Mouse (Mus musculus) brain, embryonic 14.5 days (tissue): ENCODE data around the gene Fbxo4. TPM values are rescaled to one million over a fixed set of nuclear protein-coding genes. Genes with fewer than 3 reads are reported as not detected.

Experiments
- DNase-seq: peaks from one replicate; pipeline ENCODE4 v3.0.0-alpha.2; 2011; ENCODE audit warnings: low read depth
- CTCF ChIP-seq: fragments of 200-500 bp; IDR thresholded peaks from 2 replicates; pipeline ENCODE4 v1.5.1; 2012; ENCODE audit warnings: inconsistent platforms, mild to moderate bottlenecking, moderate library complexity, borderline replicate concordance; ENCODE audit not compliant: insufficient read depth, insufficient read length; ENCODE audit errors: extremely low read depth
- POLR2A ChIP-seq: fragments of 200-500 bp; IDR thresholded peaks from 2 replicates; pipeline ENCODE4 v1.6.1; 2012; ENCODE audit warnings: mild to moderate bottlenecking, inconsistent platforms, borderline replicate concordance; ENCODE audit not compliant: poor library complexity, insufficient read depth, insufficient read length, severe bottlenecking; ENCODE audit errors: extremely low read depth
- polyA plus RNA-seq: library from polyadenylated mRNA; depleted of rRNA; stranded (reverse); fragments of >200 nt; gene quantifications from 2 replicates; pipeline ENCODE4 v1.2.3, GENCODE M21; 2012; rRNA removed

Gene Fbxo4
- polyA plus RNA-seq, result 8.0 and 8.3 TPM in 2 replicates

DNA sequence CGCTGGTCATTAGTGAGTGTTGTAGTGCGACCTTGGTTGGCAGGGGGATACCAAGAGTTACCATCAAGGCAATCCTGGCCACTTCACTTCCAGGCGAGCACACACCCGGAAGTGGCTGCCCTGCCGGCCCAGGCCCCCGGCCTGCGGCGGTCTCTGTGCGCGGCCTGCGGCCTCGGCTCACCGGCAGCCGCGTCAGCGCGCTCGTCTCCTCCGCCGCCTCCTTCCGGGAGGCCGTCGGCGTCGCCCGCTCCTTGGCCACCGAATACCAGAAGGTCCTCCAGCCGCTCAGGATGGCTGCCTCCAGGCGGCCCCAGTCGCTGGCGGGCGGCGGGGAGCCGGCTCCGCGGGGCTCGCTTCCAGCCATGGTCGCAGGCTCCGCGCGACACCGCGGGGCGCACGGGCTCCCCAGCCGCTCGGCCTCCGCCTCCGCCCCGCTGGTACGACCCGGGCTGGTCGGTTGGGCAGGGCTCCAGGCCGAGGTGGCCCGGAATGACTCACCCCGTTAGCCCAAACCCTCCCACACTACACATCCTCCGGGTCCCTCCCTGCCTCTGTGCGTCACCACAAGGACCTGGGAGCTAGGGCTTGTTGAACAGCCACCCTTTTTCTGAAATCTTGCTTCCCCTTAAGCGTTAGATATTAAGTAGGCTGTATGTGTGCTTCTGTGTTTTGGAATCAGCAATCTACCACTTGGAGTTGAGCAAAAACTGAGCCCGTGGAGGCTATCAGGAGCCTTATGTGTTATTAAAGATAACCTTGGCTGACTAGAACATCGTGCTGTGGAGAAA is at the start of gene Fbxo4:
Gene Fbxo4 (minus strand): TSS at position 513 of the 788 bp plus-strand sequence.
- TF ChIP-seq POLR2A, result peak; percentile 61
- no peak for TF ChIP-seq CTCF

DNA sequence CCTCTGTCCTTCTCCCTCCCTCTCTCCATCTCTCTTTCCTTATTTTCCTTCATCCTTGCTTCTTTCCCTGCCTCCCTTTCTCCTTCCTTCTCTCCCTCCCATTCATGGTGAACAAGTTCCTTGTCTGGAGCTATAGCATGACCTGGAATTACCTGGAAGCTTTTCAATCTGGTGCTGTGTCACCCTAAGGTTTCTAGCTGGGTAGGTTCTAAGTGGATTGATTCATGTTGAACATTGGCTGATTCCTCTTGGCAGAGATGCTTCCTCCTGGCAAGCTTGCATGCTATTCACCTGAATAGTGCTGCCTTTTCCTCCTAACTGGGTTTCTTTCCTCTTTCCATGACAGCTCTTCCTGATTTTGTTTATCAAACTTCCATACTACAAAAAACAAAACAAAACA is 49.6 kb upstream of the Fbxo4 start:
- DNase-seq, result no peak

More for the DNA sequence above, at the start of gene Fbxo4:
- peak; percentile 74 for DNase-seq

DNA sequence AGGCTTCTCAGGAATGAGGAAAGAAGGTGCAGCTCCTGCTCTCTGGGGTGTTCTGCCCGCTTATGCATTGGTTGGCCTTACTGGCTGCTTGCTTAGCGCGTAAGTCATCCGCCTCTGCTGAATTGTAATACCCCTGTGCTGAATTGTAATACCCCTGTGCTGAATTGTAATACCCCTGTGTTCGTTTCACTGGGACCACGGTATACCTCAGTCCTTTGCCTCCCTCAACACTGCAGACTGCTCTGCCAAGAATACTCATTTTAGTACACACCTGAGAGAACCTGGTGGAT is 49.0 kb upstream of the Fbxo4 start:
- DNase-seq, result no peak
- TF ChIP-seq POLR2A (no peak), CTCF (no peak)

More for the DNA sequence above, 49.6 kb upstream of the Fbxo4 start:
- TF ChIP-seq POLR2A, result no peak
- no peak for TF ChIP-seq CTCF

DNA sequence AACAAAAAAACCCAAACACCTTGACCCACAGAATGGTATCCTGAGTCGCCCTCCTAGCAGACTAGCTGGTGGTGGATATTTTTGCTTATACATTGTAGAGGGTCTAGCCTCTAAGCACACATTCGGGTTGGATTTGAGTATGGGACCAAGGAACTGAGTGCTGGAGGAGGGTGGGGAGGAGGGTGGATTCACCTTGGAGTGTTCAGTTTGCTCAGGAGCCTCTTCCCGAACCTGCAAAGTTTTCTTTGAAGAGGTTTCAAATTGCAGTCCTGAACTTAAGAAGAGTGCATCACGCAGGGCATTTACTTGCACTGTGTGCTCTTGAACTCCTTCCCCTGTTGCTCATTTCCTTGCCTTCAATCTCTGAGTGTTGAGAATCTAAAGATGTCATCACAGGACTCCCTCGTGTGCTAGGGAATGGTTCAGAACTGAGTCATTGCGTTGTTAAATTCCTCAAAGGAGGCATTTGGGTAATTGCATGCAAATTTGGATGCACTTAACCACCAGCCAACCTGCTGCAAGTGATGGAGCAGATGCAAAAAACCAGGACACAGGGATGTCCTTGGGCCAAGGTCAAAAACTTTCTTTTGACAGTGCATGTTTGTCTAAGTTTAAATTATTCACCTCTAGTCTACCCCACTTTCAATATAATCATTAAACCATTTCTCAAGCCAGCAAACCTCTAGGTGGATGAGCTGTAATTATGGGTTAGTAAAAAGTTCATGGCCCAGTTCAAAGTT is 48.5 kb upstream of the Fbxo4 start:
- DNase-seq, result no peak
- TF ChIP-seq CTCF (no peak), POLR2A (no peak)

DNA sequence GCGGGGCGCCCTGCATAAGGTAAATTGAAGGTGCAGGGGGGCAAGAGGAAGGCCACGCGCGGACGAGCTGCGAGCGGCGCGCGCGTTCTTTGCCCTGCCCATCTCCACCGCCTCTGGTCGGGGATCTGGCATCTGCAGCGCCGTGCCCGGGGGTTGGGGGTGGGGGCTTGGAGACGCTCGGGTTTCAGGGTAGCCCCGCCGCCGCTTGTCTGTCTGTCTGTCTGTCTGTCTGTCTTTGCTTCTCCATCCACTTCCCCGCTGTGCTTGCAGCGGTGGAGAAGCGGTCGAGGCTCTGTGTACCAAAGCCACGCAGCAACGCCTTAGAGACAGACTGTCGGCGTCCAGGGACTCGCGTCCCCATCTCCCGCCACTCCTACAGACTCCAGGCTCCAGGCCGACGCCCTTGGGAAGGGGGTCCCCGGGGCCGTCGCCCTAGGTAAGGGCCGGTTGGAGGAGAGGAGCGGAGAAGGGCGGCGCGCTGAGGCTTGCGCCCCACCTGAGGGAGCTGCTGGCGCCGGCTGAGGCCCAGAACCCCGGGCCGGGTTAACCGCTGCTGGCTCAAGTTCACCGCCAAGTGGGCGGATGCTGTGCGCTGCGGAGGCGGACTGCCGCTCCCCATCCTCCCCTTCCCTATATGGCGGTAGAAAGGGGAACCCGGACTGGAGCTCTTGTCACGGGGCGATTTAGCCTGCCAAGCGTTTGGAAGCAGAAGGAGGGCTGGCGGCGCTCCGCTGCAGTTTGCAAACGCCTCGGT is 47.6 kb upstream of the Fbxo4 start:
- peak; percentile 93 for DNase-seq
- TF ChIP-seq POLR2A (peak; percentile 71; the same call in 1 of the 2 replicates), CTCF (no peak)

DNA sequence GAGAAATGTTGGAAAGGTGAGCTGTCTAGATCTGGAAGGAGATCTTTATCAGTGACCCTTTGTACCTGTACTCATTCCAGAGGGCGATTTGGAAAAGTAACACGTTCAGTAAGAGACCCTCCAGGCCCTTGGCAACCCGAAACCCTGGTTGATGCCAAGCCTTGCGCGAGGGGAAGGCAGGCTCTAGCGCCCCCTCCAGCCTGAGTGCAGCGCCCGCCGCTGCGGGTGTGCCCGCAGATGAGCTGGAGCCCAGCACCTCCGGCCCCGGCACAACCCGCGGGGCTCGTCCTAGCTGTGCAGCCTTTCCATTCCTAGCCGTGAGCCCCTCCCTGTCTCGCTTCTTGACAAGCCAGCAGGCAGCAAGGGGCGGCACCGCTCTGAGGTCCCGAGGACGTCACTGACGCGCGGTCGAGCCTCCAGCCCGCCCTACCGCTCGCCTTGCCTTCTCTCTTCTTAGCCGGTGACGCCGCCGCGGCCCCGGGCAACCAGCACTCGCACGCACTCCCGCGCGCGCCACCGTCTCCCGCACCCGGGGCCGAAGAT is 46.9 kb upstream of the Fbxo4 start, which contains the start of gene Oxct1:
Gene Oxct1 (plus strand): TSS at position 153 of the 543 bp plus-strand sequence.
- peak; percentile 97 for DNase-seq
- TF ChIP-seq POLR2A (0 out of 2 replicates have a peak, but pooled peaks have one; percentile 65), CTCF (peak; percentile 61)

DNA sequence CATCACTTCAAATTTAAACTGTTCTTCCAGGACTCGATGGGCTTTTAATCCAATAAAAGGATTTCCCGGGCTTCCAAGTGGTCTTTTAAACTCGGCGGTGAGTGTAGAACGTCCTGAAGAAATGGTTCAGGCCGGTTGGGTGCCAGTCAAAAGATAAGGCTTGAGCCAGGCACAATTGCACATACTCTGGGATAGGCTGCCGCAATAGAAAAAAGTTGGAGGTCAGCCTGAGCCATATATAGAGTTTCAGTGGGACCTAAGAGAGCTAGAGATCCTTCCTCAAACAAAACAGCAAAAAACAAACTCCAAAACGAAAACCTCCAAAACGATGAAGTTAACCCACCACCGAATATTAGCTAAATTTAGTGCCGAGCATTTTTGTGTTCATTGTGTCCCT is 46.1 kb upstream of the Fbxo4 start:
- no peak for TF ChIP-seq CTCF
- no peak for TF ChIP-seq POLR2A
- DNase-seq, result no peak

DNA sequence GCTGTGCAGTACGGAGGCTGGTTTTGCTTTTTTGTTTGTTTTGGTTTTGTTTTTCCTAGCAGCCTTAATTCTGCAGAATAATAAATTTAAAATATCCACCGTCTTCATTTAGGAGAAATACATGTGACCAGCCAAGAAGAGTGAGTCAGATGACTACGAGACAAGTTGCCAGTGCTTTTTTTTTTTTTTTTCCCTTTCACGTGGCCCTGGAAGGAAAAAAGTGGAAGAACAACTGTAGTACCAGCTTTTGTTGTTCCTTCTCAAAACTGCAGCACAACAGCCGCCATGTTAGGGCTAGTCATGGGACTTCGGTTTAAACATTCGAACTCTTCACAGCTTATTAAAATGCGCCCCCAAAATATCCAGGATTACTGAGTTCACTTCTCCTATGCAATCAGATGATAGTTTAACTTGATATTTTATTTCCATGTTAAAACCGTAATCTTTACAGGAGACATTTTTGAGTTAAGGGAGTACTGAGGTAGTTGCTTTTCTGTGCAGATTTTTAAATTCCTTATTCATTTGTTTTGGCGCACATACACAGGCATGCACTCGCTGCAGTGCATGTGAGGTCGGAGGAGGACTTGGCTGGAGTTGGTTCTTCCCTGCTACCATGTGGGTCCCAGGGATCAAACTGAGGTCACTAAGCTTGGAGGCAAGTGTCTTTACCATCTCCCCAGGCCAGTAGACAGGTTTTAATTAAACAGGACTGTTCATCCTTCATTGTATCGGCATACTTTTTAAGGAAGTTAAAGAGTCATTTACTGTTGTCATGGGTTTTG is 45.5 kb upstream of the Fbxo4 start:
- no peak for TF ChIP-seq POLR2A
- TF ChIP-seq CTCF, result no peak
- DNase-seq, result no peak

DNA sequence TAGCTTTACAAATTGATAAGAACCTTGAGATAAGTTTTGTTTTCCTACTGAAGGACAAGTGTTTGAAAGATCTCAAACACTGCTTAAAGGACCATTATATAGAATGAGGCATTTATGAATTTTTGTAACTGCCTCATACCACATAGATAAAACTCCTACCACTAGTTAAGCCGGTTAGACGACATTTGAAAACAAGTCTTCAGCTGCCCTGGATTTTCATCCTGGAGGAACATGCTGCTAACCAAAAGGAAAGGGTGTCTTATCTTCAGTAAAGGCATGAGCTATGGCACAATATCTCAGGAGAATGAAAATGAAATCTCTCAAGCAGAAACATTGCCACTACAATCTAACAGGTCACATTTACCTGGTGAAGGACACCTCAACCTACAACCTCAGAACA is 44.4 kb upstream of the Fbxo4 start:
- DNase-seq, result no peak
- TF ChIP-seq CTCF, result no peak

DNA sequence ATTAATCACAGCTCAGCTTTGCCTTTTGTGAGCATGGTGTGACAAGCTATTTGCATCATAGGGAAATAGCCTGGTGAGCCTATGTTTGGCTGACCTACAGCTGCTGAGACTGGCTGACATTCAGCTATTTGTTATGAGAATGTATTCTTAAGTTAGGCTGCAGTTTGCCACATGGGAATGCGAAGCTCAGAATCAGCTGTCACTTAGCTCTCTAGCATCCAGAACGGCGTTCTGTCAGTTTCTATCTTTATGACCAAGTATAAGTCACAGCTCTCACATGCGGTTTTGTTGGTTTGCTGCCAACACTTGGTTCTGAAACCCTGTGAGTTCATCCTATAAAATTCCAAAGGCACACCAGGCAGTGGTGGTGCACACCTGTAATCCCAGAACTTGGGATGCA is 41.3 kb upstream of the Fbxo4 start:
- no peak for DNase-seq
- no peak for TF ChIP-seq POLR2A
- no peak for TF ChIP-seq CTCF
